8 mouse cellular contexts compared by ENCODE assay signal in the genomic region with DNA sequence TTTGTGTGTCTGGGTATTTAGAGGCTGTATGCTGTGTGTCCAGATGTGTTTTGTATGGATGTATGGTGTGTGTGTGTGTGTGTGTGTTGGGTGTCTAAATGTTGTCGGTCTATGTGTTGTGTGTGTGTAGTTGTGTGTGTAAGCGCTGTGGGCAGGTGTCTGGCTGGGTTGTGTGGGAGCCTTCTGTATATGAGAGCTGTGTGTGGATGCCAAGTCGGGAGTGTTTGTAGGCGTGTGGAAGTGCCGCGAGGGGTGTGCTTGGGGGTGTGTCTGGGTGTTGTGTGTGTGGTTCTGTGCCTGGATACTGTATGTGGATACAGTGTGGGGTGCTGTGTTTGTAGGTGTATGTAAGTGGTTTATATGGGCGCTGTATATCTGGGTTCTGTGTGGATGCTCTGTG. TPM values are rescaled to one million over a fixed set of nuclear protein-coding genes. Genes with fewer than 3 reads are reported as not detected.
DNase-seq lines count a peak whose midpoint lies in the region; ATAC-seq and TF ChIP-seq lines count a peak whose summit lies in the region.

No protein-coding gene starts in this region.

- no peaks in the 10 kb centered on the region for H3K27me3 ChIP-seq in cerebellum, adult 2 months (ENCODE audit: control insufficient read depth, insufficient read depth, low read length)
- H3K27me3 ChIP-seq in lung, embryonic 15.5 days = peaks cover 80% of the 10 kb centered on the region
- peaks cover 63% of the 10 kb centered on the region for H3K27me3 ChIP-seq in intestine, embryonic 15.5 days (replicated peaks)
- H3K27me3 ChIP-seq in stomach, embryonic 15.5 days (replicated peaks) = peaks cover 68% of the 10 kb centered on the region

- H3K9me3 ChIP-seq in lung, embryonic 15.5 days = no peaks in the 10 kb centered on the region
- no peaks in the 10 kb centered on the region for H3K9me3 ChIP-seq in intestine, embryonic 15.5 days
- H3K9me3 ChIP-seq in stomach, embryonic 15.5 days = no peaks in the 10 kb centered on the region

- H3K4me3 ChIP-seq in cerebellum, adult 2 months (replicated peaks; ENCODE audit: insufficient read depth, low read depth, low read length) = peak overlapping the region; percentile 78
- H3K4me3 ChIP-seq in lung, embryonic 15.5 days = no peak overlapping the region
- H3K4me3 ChIP-seq in intestine, embryonic 15.5 days (replicated peaks) = peak overlapping the region; percentile 26; the same call in 1 of the 2 replicates
- H3K4me3 ChIP-seq in stomach, embryonic 15.5 days (replicated peaks) = peak overlapping the region; percentile 22; the same call in 1 of the 2 replicates

- peaks cover 12% of the 10 kb centered on the region; the same call in 1 of the 2 replicates for H3K4me1 ChIP-seq in cerebellum, adult 2 months (ENCODE audit: control insufficient read depth, insufficient read depth, low read length)
- H3K4me1 ChIP-seq in lung, embryonic 15.5 days = peaks cover 21% of the 10 kb centered on the region
- peaks cover 22% of the 10 kb centered on the region for H3K4me1 ChIP-seq in intestine, embryonic 15.5 days (replicated peaks)
- H3K4me1 ChIP-seq in stomach, embryonic 15.5 days = peaks cover 26% of the 10 kb centered on the region

- peak in 1 of 2 experiments; percentile 44 for DNase-seq in cerebellum, adult 2 months
- no peak for DNase-seq in cerebellum, adult 11 months
- no peak for DNase-seq in lung, adult 18-20 months
- DNase-seq in frontal cortex, postnatal 14 days (ENCODE audit: low spot score in 2 of 2) = no peak
- no peak for DNase-seq in urinary bladder, postnatal 4 days (ENCODE audit: low spot score in 2 of 2)

- H3K9ac ChIP-seq in lung, embryonic 15.5 days = no peak overlapping the region
- H3K9ac ChIP-seq in intestine, embryonic 15.5 days = no peak overlapping the region
- no peak overlapping the region for H3K9ac ChIP-seq in stomach, embryonic 15.5 days

- H3K4me2 ChIP-seq in lung, embryonic 15.5 days = peak overlapping the region; percentile 50; the same call in 1 of the 2 replicates
- peak overlapping the region; percentile 66 for H3K4me2 ChIP-seq in intestine, embryonic 15.5 days (replicated peaks)
- H3K4me2 ChIP-seq in stomach, embryonic 15.5 days = peak overlapping the region; percentile 58; the same call in 1 of the 2 replicates

- no peaks in the 10 kb centered on the region for H3K36me3 ChIP-seq in lung, embryonic 15.5 days
- no peaks in the 10 kb centered on the region for H3K36me3 ChIP-seq in intestine, embryonic 15.5 days
- no peaks in the 10 kb centered on the region for H3K36me3 ChIP-seq in stomach, embryonic 15.5 days

- H3K27ac ChIP-seq in cerebellum, adult 2 months (ENCODE audit: insufficient read depth, low read length) = 0 out of 2 replicates have a peak overlapping the region, but pooled peaks have one; percentile 1
- no peak overlapping the region for H3K27ac ChIP-seq in lung, embryonic 15.5 days
- no peak overlapping the region for H3K27ac ChIP-seq in intestine, embryonic 15.5 days
- H3K27ac ChIP-seq in stomach, embryonic 15.5 days = no peak overlapping the region

- WGBS in cerebellum, adult 2 months = 17% methylated on average over 7 of the region's 7 CpGs
- 32% methylated on average over 7 of the region's 7 CpGs for WGBS in lung, embryonic 15.5 days
- WGBS in intestine, embryonic 15.5 days = 28% methylated on average over 7 of the region's 7 CpGs
- WGBS in stomach, embryonic 15.5 days = 33% methylated on average over 7 of the region's 7 CpGs

- no peak for TF ChIP-seq CTCF in cerebellum, adult 2 months (IDR thresholded peaks at IDR 0.05; ENCODE audit: borderline replicate concordance, insufficient read depth, low read depth, low read length)

- ATAC-seq in lung, embryonic 15.5 days (ENCODE audit: borderline replicate concordance, extremely low read depth, low FRiP score, low TSS enrichment) = no peak
- ATAC-seq in intestine, embryonic 15.5 days = no peak; the same call in 1 of the 2 replicates
- no peak for ATAC-seq in stomach, embryonic 15.5 days (ENCODE audit: insufficient read depth, low FRiP score, low read depth)

- no peak for TF ChIP-seq POLR2A in cerebellum, adult 2 months (IDR thresholded peaks at IDR 0.05; ENCODE audit: borderline replicate concordance, insufficient read depth, low read length)

RNA-seq across cellular contexts. Expression of gene Plk5, which starts 1.1 kb away (rescaled TPM):
- polyA plus RNA-seq in cerebellum, adult 2 months (2012; rRNA removed) = 145 and 151 TPM in 2 replicates
- 0.74 and 1.0 TPM in 2 replicates for polyA plus RNA-seq in lung, embryonic 15.5 days (2015; fragmentation: Nextera tagmentation; extraction: Ambion mirVana)
- 0.32 and 0.63 TPM in 2 replicates for polyA plus RNA-seq in intestine, embryonic 15.5 days (2015; fragmentation: Nextera tagmentation; extraction: Ambion mirVana)
- polyA plus RNA-seq in stomach, embryonic 15.5 days (2015; fragmentation: Nextera tagmentation; extraction: Ambion mirVana) = 0.30 and 0.67 TPM in 2 replicates

RNA-seq across cellular contexts. Expression of gene Adamtsl5, which starts 9.1 kb away (rescaled TPM):
- 7.9 and 10.8 TPM in 2 replicates for polyA plus RNA-seq in cerebellum, adult 2 months (2012; rRNA removed)
- 2.5 and 3.4 TPM in 2 replicates for polyA plus RNA-seq in lung, embryonic 15.5 days (2015; fragmentation: Nextera tagmentation; extraction: Ambion mirVana)
- 19.3 and 20.4 TPM in 2 replicates for polyA plus RNA-seq in intestine, embryonic 15.5 days (2015; fragmentation: Nextera tagmentation; extraction: Ambion mirVana)
- 13.7 and 17.0 TPM in 2 replicates for polyA plus RNA-seq in stomach, embryonic 15.5 days (2015; fragmentation: Nextera tagmentation; extraction: Ambion mirVana)

RNA-seq across cellular contexts. Expression of gene Reep6, which starts 27.6 kb away (rescaled TPM):
- polyA plus RNA-seq in cerebellum, adult 2 months (2012; rRNA removed) = 9.0 and 10.3 TPM in 2 replicates
- polyA plus RNA-seq in lung, embryonic 15.5 days (2015; fragmentation: Nextera tagmentation; extraction: Ambion mirVana) = 13.8 and 14.2 TPM in 2 replicates
- 132 and 159 TPM in 2 replicates for polyA plus RNA-seq in intestine, embryonic 15.5 days (2015; fragmentation: Nextera tagmentation; extraction: Ambion mirVana)
- 44.5 and 51.2 TPM in 2 replicates for polyA plus RNA-seq in stomach, embryonic 15.5 days (2015; fragmentation: Nextera tagmentation; extraction: Ambion mirVana)

RNA-seq across cellular contexts. Expression of gene Pcsk4, which starts 28.0 kb away (rescaled TPM):
- 13.7 and 14.1 TPM in 2 replicates for polyA plus RNA-seq in cerebellum, adult 2 months (2012; rRNA removed)
- 3.4 and 4.0 TPM in 2 replicates for polyA plus RNA-seq in lung, embryonic 15.5 days (2015; fragmentation: Nextera tagmentation; extraction: Ambion mirVana)
- polyA plus RNA-seq in intestine, embryonic 15.5 days (2015; fragmentation: Nextera tagmentation; extraction: Ambion mirVana) = 8.1 and 8.8 TPM in 2 replicates
- polyA plus RNA-seq in stomach, embryonic 15.5 days (2015; fragmentation: Nextera tagmentation; extraction: Ambion mirVana) = 4.8 and 5.4 TPM in 2 replicates

RNA-seq across cellular contexts. Expression of gene Mex3d, which starts 30.1 kb away (rescaled TPM):
- 16.1 and 16.2 TPM in 2 replicates for polyA plus RNA-seq in cerebellum, adult 2 months (2012; rRNA removed)
- 7.9 and 9.6 TPM in 2 replicates for polyA plus RNA-seq in lung, embryonic 15.5 days (2015; fragmentation: Nextera tagmentation; extraction: Ambion mirVana)
- 5.5 and 6.9 TPM in 2 replicates for polyA plus RNA-seq in intestine, embryonic 15.5 days (2015; fragmentation: Nextera tagmentation; extraction: Ambion mirVana)
- 7.8 and 8.7 TPM in 2 replicates for polyA plus RNA-seq in stomach, embryonic 15.5 days (2015; fragmentation: Nextera tagmentation; extraction: Ambion mirVana)

Comparison
In these comparisons a context has a peak if more than half of its experiments do, and no peak if none do; other contexts are left out.
1. RNA of gene Plk5, which starts 1.1 kb away (polyA plus RNA-seq): 145 to 151 TPM in cerebellum, adult 2 months; 0.74 to 1.0 TPM in lung, embryonic 15.5 days, 0.32 to 0.63 TPM in intestine, embryonic 15.5 days and 0.30 to 0.67 TPM in stomach, embryonic 15.5 days; every median in the first group is over 10 times any median in the second.
2. Peak in every context shown above with its lines, with median percentiles within 50 percentile points of each other: H3K4me2 ChIP-seq.